Mouse (Mus musculus) E14TG2a.4 (cell line): ENCODE results near the gene Thap4.

Experiments used
- H3K27me3 ChIP-seq: 2 replicates; pipeline ENCODE4 v1.6.1; 2014; ENCODE audit warnings: low read length, control low read depth; ENCODE audit not compliant: insufficient read depth
- H3K36me3 ChIP-seq: 2 replicates; pipeline ENCODE4 v1.6.1; 2014; ENCODE audit warnings: low read length, control low read depth; ENCODE audit not compliant: insufficient read depth
- H3K4me1 ChIP-seq: replicated peaks from 2 replicates; pipeline ENCODE4 v1.6.1; 2014; ENCODE audit warnings: low read depth, low read length, control low read depth
- H3K4me3 ChIP-seq: replicated peaks from 2 replicates; pipeline ENCODE4 v1.5.1; 2014; ENCODE audit warnings: mild to moderate bottlenecking, low read length
- H3K9me3 ChIP-seq: 2 replicates; pipeline ENCODE4 v1.6.1; 2014; ENCODE audit warnings: low read length, control low read depth
- CTCF ChIP-seq: conservative IDR thresholded peaks from 2 replicates; pipeline ENCODE4 v1.5.1; 2014; ENCODE audit warnings: low read length
- NANOG ChIP-seq: IDR thresholded peaks from 2 replicates; pipeline ENCODE4 v1.6.1; 2014; ENCODE audit warnings: borderline replicate concordance, low read length, mixed read lengths
- POU5F1 ChIP-seq: IDR thresholded peaks from 2 replicates; pipeline ENCODE4 v1.6.1; 2014; ENCODE audit warnings: low read length, borderline replicate concordance

The Thap4 gene

GRCm38 (mm10) chr1:93753911-93754572 lies 622 bp downstream of the Thap4 start:
- no peak for TF ChIP-seq POU5F1
- TF ChIP-seq NANOG = no peak
- no peak for TF ChIP-seq CTCF
- Histone ChIP-seq H3K27me3 (no peaks in the 10 kb centered on the region), H3K36me3 (peaks cover 18% of the 10 kb centered on the region), H3K4me3 (peak overlapping the region; percentile 94), H3K9me3 (no peaks in the 10 kb centered on the region), H3K4me1 (peaks cover 65% of the 10 kb centered on the region)

DNA sequence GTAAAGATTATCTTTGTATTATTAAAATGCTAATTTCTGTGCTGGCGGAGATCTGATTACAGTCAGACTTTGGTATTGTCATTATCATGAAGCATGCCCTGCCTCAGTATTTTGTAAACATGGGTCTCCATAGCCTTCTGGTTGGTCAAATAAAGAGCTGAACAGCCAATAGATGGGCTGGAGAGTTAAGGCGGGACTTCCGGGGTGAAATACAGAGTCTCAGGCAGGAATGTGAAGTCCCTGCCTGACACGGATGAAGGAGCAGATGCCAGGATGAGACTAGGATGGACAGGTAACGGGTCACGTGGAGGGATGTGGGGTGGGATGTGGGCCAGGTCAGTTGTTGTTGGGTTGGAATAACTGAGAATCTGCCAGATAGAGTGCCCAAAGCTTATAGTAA lies 3.4 kb downstream of the Thap4 start, which contains the start of gene Atg4b:
Atg4b (plus strand) TSS at position 211 of the 400 bp plus-strand sequence.
- TF ChIP-seq CTCF (no peak), NANOG (no peak), POU5F1 (no peak)

DNA sequence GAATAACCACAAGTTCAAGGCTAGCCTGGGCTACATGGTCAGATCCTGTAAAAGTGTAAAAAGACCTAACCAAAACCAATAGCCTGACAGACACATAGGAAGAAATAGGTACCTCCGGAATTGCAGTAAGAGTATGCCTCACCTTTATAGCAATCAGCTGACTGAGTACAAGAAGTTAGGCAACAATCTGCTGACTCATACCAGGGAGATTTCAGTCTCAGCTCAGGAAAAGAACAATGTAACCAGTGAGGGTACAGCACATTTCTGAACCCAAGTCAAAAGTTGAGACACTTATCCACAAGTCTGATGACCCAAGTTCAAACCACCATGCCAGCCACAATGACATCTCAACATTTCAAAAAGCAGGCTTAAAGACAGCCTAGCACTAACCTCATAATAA lies 6.1 kb downstream of the Thap4 start:
- H3K36me3 ChIP-seq = peaks cover 42% of the 10 kb centered on the region
- H3K27me3 ChIP-seq = no peaks in the 10 kb centered on the region
- no peaks in the 10 kb centered on the region for H3K9me3 ChIP-seq
- H3K4me3 ChIP-seq = no peak overlapping the region
- peaks cover 75% of the 10 kb centered on the region for H3K4me1 ChIP-seq
- TF ChIP-seq NANOG (no peak), POU5F1 (no peak), CTCF (no peak)

More for the DNA sequence above, 3.4 kb downstream of the Thap4 start, which contains the start of gene Atg4b:
- H3K27me3 ChIP-seq = no peaks in the 10 kb centered on the region
- no peak within 1 kb of the TSS; the same call in 1 of the 2 replicates for H3K4me3 ChIP-seq
- peaks cover 28% of the 10 kb centered on the region for H3K36me3 ChIP-seq
- peaks cover 73% of the 10 kb centered on the region for H3K4me1 ChIP-seq
- no peaks in the 10 kb centered on the region for H3K9me3 ChIP-seq

DNA sequence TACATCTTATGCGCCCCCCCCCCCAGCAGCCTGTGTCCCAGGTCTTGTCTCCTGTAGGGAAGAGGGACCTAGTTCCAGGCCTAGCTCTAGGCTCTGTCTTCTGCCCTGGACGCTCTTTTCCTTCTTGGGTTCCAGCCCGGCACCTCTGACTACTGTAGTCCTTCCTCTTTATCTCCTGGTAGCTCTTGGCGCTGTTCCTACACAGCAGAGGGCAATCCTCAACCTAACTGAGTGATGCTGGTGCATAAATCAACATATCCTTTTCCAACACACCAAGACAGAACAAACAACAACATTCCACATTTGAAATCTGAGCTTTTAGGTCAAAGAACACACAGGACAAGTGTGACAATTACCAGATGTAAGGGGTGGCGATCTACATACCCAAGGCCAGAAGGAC lies 8.5 kb downstream of the Thap4 start:
- TF ChIP-seq POU5F1 (no peak), CTCF (no peak), NANOG (no peak)
- Histone ChIP-seq H3K36me3 (peaks cover 50% of the 10 kb centered on the region), H3K27me3 (no peaks in the 10 kb centered on the region), H3K4me3 (no peak overlapping the region), H3K4me1 (peaks cover 60% of the 10 kb centered on the region), H3K9me3 (no peaks in the 10 kb centered on the region)

DNA sequence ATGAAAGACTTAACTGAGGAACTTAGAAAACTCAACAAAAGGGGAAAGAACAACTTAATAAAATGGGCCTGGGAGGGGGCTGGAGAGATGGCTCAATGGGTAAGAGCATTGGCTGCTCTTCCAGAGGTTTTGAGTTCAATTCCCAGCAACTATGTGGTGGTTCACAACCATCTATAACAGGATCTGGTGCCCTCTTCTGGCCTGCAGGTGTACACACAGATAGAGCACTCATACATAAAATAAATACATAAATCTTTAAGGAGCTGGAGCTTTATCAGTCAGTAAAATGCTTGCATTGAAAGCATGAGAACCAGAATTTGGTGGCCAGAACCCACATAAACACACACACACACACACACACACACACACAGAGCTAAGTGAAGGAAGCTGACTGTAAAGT lies 11.8 kb downstream of the Thap4 start:
- no peaks in the 10 kb centered on the region for H3K27me3 ChIP-seq
- no peak overlapping the region for H3K4me3 ChIP-seq
- no peaks in the 10 kb centered on the region for H3K9me3 ChIP-seq
- peaks cover 39% of the 10 kb centered on the region for H3K4me1 ChIP-seq
- H3K36me3 ChIP-seq = peaks cover 27% of the 10 kb centered on the region
- no peak for TF ChIP-seq NANOG
- peak; percentile 32; the same call in 1 of the 2 replicates for TF ChIP-seq CTCF

DNA sequence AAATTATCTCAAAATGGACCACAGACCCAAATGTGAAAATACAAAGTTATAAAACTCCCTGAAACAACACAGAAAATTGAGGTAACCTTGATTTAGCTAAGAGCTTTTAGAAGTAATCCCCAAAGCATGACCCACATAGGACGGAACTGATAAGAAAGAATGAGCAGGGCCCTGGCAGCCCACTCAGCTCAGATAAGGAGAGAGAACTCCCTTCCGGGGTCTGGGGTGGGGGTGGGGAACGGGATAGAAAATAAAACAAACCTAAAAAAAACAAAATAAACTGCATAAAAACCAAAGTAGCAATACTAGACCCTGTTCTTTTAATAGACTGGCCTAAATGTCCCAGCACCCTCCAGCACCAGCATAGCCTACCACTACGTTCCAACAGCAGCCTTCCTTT lies 12.7 kb downstream of the Thap4 start:
- TF ChIP-seq POU5F1 (no peak), NANOG (no peak), CTCF (no peak)
- Histone ChIP-seq H3K9me3 (no peaks in the 10 kb centered on the region), H3K4me1 (peaks cover 38% of the 10 kb centered on the region)

DNA sequence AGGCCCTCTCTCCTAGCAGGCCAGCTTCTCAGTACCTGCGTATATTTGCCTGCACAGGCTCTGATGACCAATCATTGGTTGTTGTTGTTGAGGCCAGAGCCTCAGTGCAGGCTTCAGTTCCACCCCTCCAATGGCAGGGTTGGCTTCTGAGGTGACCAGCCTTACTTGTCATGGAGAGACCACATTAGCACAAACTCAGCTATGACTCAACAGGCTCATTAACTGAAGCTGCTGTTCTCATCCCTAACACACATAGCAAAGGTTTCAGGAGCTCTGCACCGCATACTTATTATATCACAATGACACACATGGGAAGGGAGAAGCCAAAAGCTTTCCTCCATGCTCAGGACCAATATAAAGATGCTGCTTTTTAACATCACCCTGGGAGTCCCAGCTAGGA lies 14.0 kb downstream of the Thap4 start:
- H3K27me3 ChIP-seq = no peaks in the 10 kb centered on the region
- no peak for TF ChIP-seq NANOG
- no peak for TF ChIP-seq POU5F1
- no peak for TF ChIP-seq CTCF
- peaks cover 34% of the 10 kb centered on the region for H3K4me1 ChIP-seq
- H3K4me3 ChIP-seq = no peak overlapping the region
- H3K36me3 ChIP-seq = peaks cover 28% of the 10 kb centered on the region
- H3K9me3 ChIP-seq = no peaks in the 10 kb centered on the region

More for the DNA sequence above, 12.7 kb downstream of the Thap4 start:
- Histone ChIP-seq H3K36me3 (peaks cover 27% of the 10 kb centered on the region), H3K4me3 (no peak overlapping the region), H3K27me3 (no peaks in the 10 kb centered on the region)

GRCm38 (mm10) chr1:93737711-93738110 lies 17.0 kb downstream of the Thap4 start:
- Histone ChIP-seq H3K4me3 (no peak overlapping the region), H3K27me3 (no peaks in the 10 kb centered on the region), H3K4me1 (peaks cover 43% of the 10 kb centered on the region), H3K36me3 (peaks cover 16% of the 10 kb centered on the region), H3K9me3 (no peaks in the 10 kb centered on the region)
- TF ChIP-seq NANOG = no peak
- no peak for TF ChIP-seq CTCF
- TF ChIP-seq POU5F1 = no peak

DNA sequence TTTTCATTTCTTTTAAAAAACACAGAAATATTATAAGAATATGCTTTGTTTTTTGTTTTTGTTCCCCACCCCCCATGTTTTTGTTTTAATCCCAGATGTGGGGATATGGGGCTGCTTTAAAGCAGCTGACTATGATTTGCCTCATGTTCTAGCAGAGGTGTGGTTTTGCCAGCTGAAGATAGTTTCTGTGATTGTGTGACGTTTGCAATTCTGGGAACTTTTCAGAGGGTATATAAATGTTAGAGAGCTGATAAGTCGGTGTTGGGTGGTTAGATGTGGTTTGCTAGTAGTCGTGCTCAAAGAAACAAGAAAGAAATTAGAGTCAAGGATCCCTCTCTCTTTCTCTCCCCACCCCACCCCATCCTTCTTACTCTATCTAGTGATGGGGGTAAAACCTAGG lies 18.8 kb downstream of the Thap4 start:
- Histone ChIP-seq H3K4me1 (peaks cover 52% of the 10 kb centered on the region), H3K4me3 (no peak overlapping the region), H3K9me3 (no peaks in the 10 kb centered on the region), H3K36me3 (peaks cover 8% of the 10 kb centered on the region), H3K27me3 (no peaks in the 10 kb centered on the region)
- TF ChIP-seq POU5F1 (no peak), NANOG (no peak), CTCF (no peak)
